Mouse (Mus musculus) intestine, embryonic 15.5 days (tissue): ENCODE results near the gene Znhit1. TPM values are rescaled to one million over a fixed set of nuclear protein-coding genes. Genes with fewer than 3 reads are reported as not detected.

ENCODE experiments used
- ATAC-seq: fragments of 200-750 bp; cut with Nextera tagmentation; 2 replicates; pipeline ENCODE4 v1.8.0; 2017; ENCODE audit warnings: moderate TSS enrichment, moderate library complexity
- H3K27ac ChIP-seq: fragments of 300-500 bp; sonication (generic); 2 replicates; pipeline ENCODE4 v1.5.1; 2015; ENCODE audit warnings: mild to moderate bottlenecking, inconsistent platforms
- H3K27me3 ChIP-seq: fragments of 300-500 bp; sonication (generic); replicated peaks from 2 replicates; pipeline ENCODE4 v1.6.1; 2015; ENCODE audit warnings: inconsistent platforms
- H3K36me3 ChIP-seq: fragments of 300-500 bp; sonication (generic); 2 replicates; pipeline ENCODE4 v1.6.1; 2015; ENCODE audit warnings: inconsistent platforms
- H3K4me1 ChIP-seq: fragments of 300-500 bp; sonication (generic); replicated peaks from 2 replicates; pipeline ENCODE4 v1.6.1; 2015; ENCODE audit warnings: inconsistent platforms
- H3K4me2 ChIP-seq: fragments of 300-500 bp; sonication (generic); replicated peaks from 2 replicates; pipeline ENCODE4 v1.6.1; 2015; ENCODE audit warnings: mild to moderate bottlenecking, inconsistent platforms
- H3K4me3 ChIP-seq: fragments of 300-500 bp; sonication (generic); replicated peaks from 2 replicates; pipeline ENCODE4 v1.5.1; 2015; ENCODE audit warnings: inconsistent platforms
- H3K9ac ChIP-seq: fragments of 300-500 bp; sonication (generic); 2 replicates; pipeline ENCODE4 v1.6.1; 2015; ENCODE audit warnings: inconsistent platforms
- H3K9me3 ChIP-seq: fragments of 300-500 bp; sonication (generic); 2 replicates; pipeline ENCODE4 v1.6.1; 2016; ENCODE audit warnings: inconsistent platforms
- WGBS: fragments of 180-500 bp; shearing (Covaris S2); methylation state at CpG from one replicate; pipeline ENCODE4 v1.1.7; 2015; 5-methylcytosine and 5-hydroxymethylcytosine counted together
- polyA plus RNA-seq: library from polyadenylated mRNA; unstranded; fragments of >200 nt; fragmentation: Nextera tagmentation; extraction: Ambion mirVana; gene quantifications from 2 replicates; pipeline ENCODE4 v1.2.1, GENCODE M21; 2015

Gene Znhit1
- polyA plus RNA-seq, 1 experiment from 2014 or later, result 99.9 TPM

- 57% methylated on average over 3 of the region's 3 CpGs for WGBS
- no peak overlapping the region for H3K9ac ChIP-seq
- H3K4me3 ChIP-seq, result no peak overlapping the region
- no peaks in the 10 kb centered on the region for H3K9me3 ChIP-seq
- H3K27ac ChIP-seq, result no peak overlapping the region
- H3K4me1 ChIP-seq, result peaks cover 3% of the 10 kb centered on the region; the same call in 1 of the 2 replicates
- no peaks in the 10 kb centered on the region for H3K36me3 ChIP-seq
- H3K4me2 ChIP-seq, result no peak overlapping the region
- H3K27me3 ChIP-seq, result peaks cover 56% of the 10 kb centered on the region
- no peak for ATAC-seq
These were observed 36.5 kb upstream of the Znhit1 start for GRCm38 (mm10) chr5:137024318-137024717.

GRCm38 (mm10) chr5:137015913-137016312, 28.1 kb upstream of the Znhit1 start:
- H3K4me3 ChIP-seq, result no peak overlapping the region
- H3K9me3 ChIP-seq, result no peaks in the 10 kb centered on the region
- H3K4me1 ChIP-seq, result no peaks in the 10 kb centered on the region
- no peak overlapping the region for H3K9ac ChIP-seq
- no peaks in the 10 kb centered on the region for H3K36me3 ChIP-seq
- 85% methylated on average over 3 of the region's 3 CpGs for WGBS
- no peak for ATAC-seq
- 0 out of 2 replicates have a peak, but pooled peaks cover 3% of the 10 kb centered on the region for H3K27me3 ChIP-seq
- H3K4me2 ChIP-seq, result no peak overlapping the region
- H3K27ac ChIP-seq, result no peak overlapping the region

- WGBS, result 71% methylated on average over 15 of the region's 15 CpGs
- Histone ChIP-seq H3K4me1 (no peaks in the 10 kb centered on the region), H3K27ac (no peak overlapping the region), H3K9ac (no peak overlapping the region), H3K27me3 (0 out of 2 replicates have a peak, but pooled peaks cover 2% of the 10 kb centered on the region), H3K4me2 (no peak overlapping the region), H3K36me3 (no peaks in the 10 kb centered on the region), H3K9me3 (no peaks in the 10 kb centered on the region), H3K4me3 (no peak overlapping the region)
- no peak for ATAC-seq
These were observed 24.7 kb upstream of the Znhit1 start for GRCm38 (mm10) chr5:137012401-137012950.

- Histone ChIP-seq H3K9me3 (no peaks in the 10 kb centered on the region), H3K36me3 (no peaks in the 10 kb centered on the region), H3K27ac (no peak overlapping the region), H3K4me2 (no peak overlapping the region), H3K4me3 (no peak overlapping the region), H3K9ac (no peak overlapping the region), H3K27me3 (0 out of 2 replicates have a peak, but pooled peaks cover 2% of the 10 kb centered on the region), H3K4me1 (no peaks in the 10 kb centered on the region)
- no peak for ATAC-seq
- 28% methylated on average over 3 of the region's 3 CpGs for WGBS
These were observed 22.2 kb upstream of the Znhit1 start for GRCm38 (mm10) chr5:137009988-137010387.

GRCm38 (mm10) chr5:137007276-137007675, 19.5 kb upstream of the Znhit1 start:
- WGBS, result 33% methylated on average over 8 of the region's 8 CpGs

GRCm38 (mm10) chr5:137000612-137001011, 12.8 kb upstream of the Znhit1 start:
- 0 out of 2 replicates have a peak, but pooled peaks have one; percentile 26 for ATAC-seq
- 76% methylated on average over 2 of the region's 2 CpGs for WGBS
- no peaks in the 10 kb centered on the region for H3K4me1 ChIP-seq
- no peaks in the 10 kb centered on the region for H3K9me3 ChIP-seq
- no peaks in the 10 kb centered on the region for H3K27me3 ChIP-seq
- no peak overlapping the region for H3K4me3 ChIP-seq
- H3K9ac ChIP-seq, result no peak overlapping the region
- no peak overlapping the region for H3K4me2 ChIP-seq
- H3K27ac ChIP-seq, result no peak overlapping the region
- no peaks in the 10 kb centered on the region for H3K36me3 ChIP-seq

More at GRCm38 (mm10) chr5:137007276-137007675, 19.5 kb upstream of the Znhit1 start:
- H3K4me3 ChIP-seq, result no peak overlapping the region
- H3K4me2 ChIP-seq, result no peak overlapping the region
- no peak overlapping the region for H3K27ac ChIP-seq
- no peaks in the 10 kb centered on the region for H3K4me1 ChIP-seq
- ATAC-seq, result no peak
- no peak overlapping the region for H3K9ac ChIP-seq
- no peaks in the 10 kb centered on the region for H3K9me3 ChIP-seq
- H3K27me3 ChIP-seq, result 0 out of 2 replicates have a peak, but pooled peaks cover 2% of the 10 kb centered on the region
- H3K36me3 ChIP-seq, result no peaks in the 10 kb centered on the region

GRCm38 (mm10) chr5:136999449-136999848, 11.6 kb upstream of the Znhit1 start:
- Histone ChIP-seq H3K36me3 (0 out of 2 replicates have a peak, but pooled peaks cover 6% of the 10 kb centered on the region), H3K4me3 (no peak overlapping the region), H3K9ac (no peak overlapping the region), H3K27me3 (no peaks in the 10 kb centered on the region), H3K9me3 (no peaks in the 10 kb centered on the region), H3K27ac (no peak overlapping the region), H3K4me1 (no peaks in the 10 kb centered on the region), H3K4me2 (no peak overlapping the region)
- WGBS, result 67% methylated on average over 5 of the region's 5 CpGs
- ATAC-seq, result peak; percentile 34; the same call in 1 of the 2 replicates

- H3K27ac ChIP-seq, result no peak overlapping the region
- H3K9ac ChIP-seq, result no peak overlapping the region
- no peaks in the 10 kb centered on the region for H3K9me3 ChIP-seq
- no peak for ATAC-seq
- H3K36me3 ChIP-seq, result peaks cover 34% of the 10 kb centered on the region
- no peaks in the 10 kb centered on the region for H3K27me3 ChIP-seq
- H3K4me1 ChIP-seq, result peaks cover 13% of the 10 kb centered on the region
- no peak overlapping the region for H3K4me2 ChIP-seq
- WGBS, result 95% methylated on average over 6 of the region's 6 CpGs
- H3K4me3 ChIP-seq, result no peak overlapping the region
These were observed 2.0 kb upstream of the Znhit1 start for GRCm38 (mm10) chr5:136989801-136990200.

- Histone ChIP-seq H3K9ac (peak overlapping the region; percentile 93), H3K27ac (0 out of 2 replicates have a peak overlapping the region, but pooled peaks have one; percentile 17)
These were observed 599 bp upstream of the Znhit1 start for GRCm38 (mm10) chr5:136988420-136988819.

GRCm38 (mm10) chr5:136987138-136987933, 485 bp downstream of the Znhit1 start:
- peak overlapping the region; percentile 93 for H3K9ac ChIP-seq
- H3K27ac ChIP-seq, result peak overlapping the region; percentile 95
- H3K4me2 ChIP-seq, result peak overlapping the region; percentile 76
- peaks cover 27% of the 10 kb centered on the region for H3K36me3 ChIP-seq
- H3K4me3 ChIP-seq, result peak overlapping the region; percentile 91
- H3K27me3 ChIP-seq, result no peaks in the 10 kb centered on the region
- under 1% methylated on average over 67 of the region's 67 CpGs for WGBS
- H3K4me1 ChIP-seq, result peaks cover 13% of the 10 kb centered on the region
- ATAC-seq, result peak; percentile 82
- no peaks in the 10 kb centered on the region for H3K9me3 ChIP-seq

More at GRCm38 (mm10) chr5:136988420-136988819, 599 bp upstream of the Znhit1 start:
- Histone ChIP-seq H3K4me2 (peak overlapping the region; percentile 76), H3K4me1 (peaks cover 13% of the 10 kb centered on the region), H3K27me3 (no peaks in the 10 kb centered on the region), H3K36me3 (peaks cover 29% of the 10 kb centered on the region), H3K4me3 (peak overlapping the region; percentile 91), H3K9me3 (no peaks in the 10 kb centered on the region)
- WGBS, result 52% methylated on average over 7 of the region's 7 CpGs
- ATAC-seq, result no peak

GRCm38 (mm10) chr5:136986695-136987137, 1.1 kb downstream of the Znhit1 start, which contains the start of gene Plod3:
Gene Plod3 (plus strand): TSS chr5:136987019.
- Histone ChIP-seq H3K4me1 (peaks cover 13% of the 10 kb centered on the region), H3K27me3 (no peaks in the 10 kb centered on the region), H3K4me2 (peak within 1 kb of the TSS; percentile 76), H3K36me3 (peaks cover 26% of the 10 kb centered on the region), H3K27ac (peak within 1 kb of the TSS; percentile 95), H3K4me3 (peak within 1 kb of the TSS; percentile 91), H3K9me3 (no peaks in the 10 kb centered on the region), H3K9ac (peak within 1 kb of the TSS; percentile 93)
- peak; percentile 93 for ATAC-seq
- WGBS, result under 1% methylated on average over 26 of the region's 26 CpGs

GRCm38 (mm10) chr5:136984828-136985227, 3.0 kb downstream of the Znhit1 start:
- no peak overlapping the region for H3K27ac ChIP-seq
- no peak overlapping the region for H3K4me3 ChIP-seq
- 48% methylated on average over 14 of the region's 14 CpGs for WGBS
- H3K4me1 ChIP-seq, result peaks cover 13% of the 10 kb centered on the region
- ATAC-seq, result no peak
- no peak overlapping the region for H3K4me2 ChIP-seq
- H3K9me3 ChIP-seq, result no peaks in the 10 kb centered on the region
- no peak overlapping the region for H3K9ac ChIP-seq
- H3K36me3 ChIP-seq, result peaks cover 15% of the 10 kb centered on the region
- H3K27me3 ChIP-seq, result no peaks in the 10 kb centered on the region
